Mouse (Mus musculus) CH12.LX (cell line): Measurements from ENCODE around the gene Tmem218.

Experiments used
- CHD2 ChIP-seq: IDR thresholded peaks from 2 replicates; pipeline ENCODE4 v1.6.1; 2011; ENCODE audit warnings: low read length, improper control_type of control experiment
- CTCF ChIP-seq, 2 experiments: IDR thresholded peaks in 1 of 2; conservative IDR thresholded peaks in 1 of 2; 2 replicates each; pipeline ENCODE4 v1.5.1; 2011 to 2012; ENCODE audit warnings: low read depth in 2 of 2, low read length in 2 of 2, improper control_type of control experiment in 1 of 2, inconsistent platforms in 1 of 2, mild to moderate bottlenecking in 1 of 2, moderate library complexity in 1 of 2
- ELF1 ChIP-seq: IDR thresholded peaks from 2 replicates; pipeline ENCODE4 v1.6.1; 2014; ENCODE audit warnings: low read depth, mild to moderate bottlenecking, inconsistent platforms, low read length, improper control_type of control experiment
- EP300 ChIP-seq: IDR thresholded peaks from 2 replicates; pipeline ENCODE4 v1.6.1; 2011; ENCODE audit warnings: low read length, improper control_type of control experiment
- HCFC1 ChIP-seq: IDR thresholded peaks from 2 replicates; pipeline ENCODE4 v1.6.1; 2012; ENCODE audit warnings: low read depth, mild to moderate bottlenecking, inconsistent platforms, low read length, improper control_type of control experiment
- POLR2A ChIP-seq: IDR thresholded peaks from 2 replicates; pipeline ENCODE4 v1.6.1; 2011; ENCODE audit warnings: low read depth, mild to moderate bottlenecking, improper control_type of control experiment, low read length
- SIN3A ChIP-seq: IDR thresholded peaks from 2 replicates; pipeline ENCODE4 v1.6.1; 2012; ENCODE audit warnings: low read length, improper control_type of control experiment, inconsistent platforms
- ZC3H11A ChIP-seq: IDR thresholded peaks from 2 replicates; pipeline ENCODE4 v1.6.1; 2012; ENCODE audit warnings: low read depth, mild to moderate bottlenecking, inconsistent platforms, low read length, improper control_type of control experiment

DNA sequence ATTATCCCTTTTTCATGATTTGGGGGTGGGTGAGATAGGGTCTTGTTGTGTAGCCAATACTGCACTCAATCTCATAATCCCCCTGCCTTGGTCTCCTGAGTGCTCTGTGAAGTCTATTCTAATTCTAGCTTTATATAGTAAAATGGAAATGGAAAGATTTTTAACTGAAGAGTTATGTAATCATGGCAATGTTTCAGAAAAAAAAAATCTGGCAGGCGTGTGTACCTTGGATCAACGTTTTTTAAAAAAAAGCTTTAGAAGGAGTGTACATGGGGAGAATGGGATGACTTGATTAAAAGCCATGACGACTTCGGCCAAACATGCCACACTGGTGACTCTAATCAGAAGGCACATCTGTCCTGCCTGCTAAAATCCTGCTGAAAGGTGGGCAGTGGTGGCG is 20.6 kb upstream of the Tmem218 start:
- TF ChIP-seq ELF1 = no peak
- TF ChIP-seq CTCF (conservative IDR thresholded peaks at IDR 0.05 in 1 of 2, IDR thresholded peaks at IDR 0.05 in 1 of 2; ENCODE audit: low read depth in 2 of 2, low read length in 2 of 2) = no peak
- TF ChIP-seq EP300 = no peak
- no peak for TF ChIP-seq POLR2A
- no peak for TF ChIP-seq HCFC1
- TF ChIP-seq SIN3A = no peak
- no peak for TF ChIP-seq CHD2
- TF ChIP-seq ZC3H11A = no peak
